Mouse (Mus musculus): ENCODE results near the gene Tmem69.

The Tmem69 gene

DNA sequence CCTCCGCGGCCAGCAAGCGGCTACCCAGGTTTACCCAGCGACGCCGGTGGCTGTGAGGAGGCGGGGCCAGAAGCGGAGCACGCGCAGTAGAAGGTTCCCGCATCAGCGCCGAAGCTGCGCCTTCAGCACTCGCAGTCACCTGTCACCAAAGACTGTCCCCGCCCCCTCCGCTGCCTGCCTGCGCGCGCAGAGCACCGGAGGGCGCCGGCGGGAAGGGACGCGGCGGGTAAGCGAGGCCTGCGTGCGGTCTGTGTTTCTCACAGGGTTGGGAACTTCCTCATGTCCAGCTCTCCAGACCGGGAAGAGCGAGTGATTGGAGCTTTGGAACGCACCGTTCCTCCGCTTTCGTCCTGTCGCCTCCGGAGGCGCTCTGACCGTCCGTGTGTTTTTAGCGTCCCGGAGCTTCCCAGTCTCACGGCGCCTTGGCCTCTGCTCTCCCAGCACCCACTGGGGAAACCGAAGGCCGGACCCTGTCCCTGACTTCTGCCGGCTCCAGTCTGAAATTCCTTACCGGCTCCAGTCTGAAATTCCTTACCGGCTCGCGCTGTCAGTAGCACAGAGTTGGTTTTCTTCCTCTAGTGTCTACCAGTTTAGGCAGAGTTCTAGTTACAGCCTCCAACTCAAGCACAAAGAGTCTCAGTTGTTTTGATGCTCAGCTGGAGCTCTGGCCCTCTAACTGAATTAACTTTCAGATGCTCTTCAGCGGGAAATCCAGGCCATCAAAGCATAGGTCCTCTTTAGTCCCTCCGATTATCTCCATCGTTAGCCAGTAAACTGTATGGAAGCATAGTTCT lies 48.1 kb downstream of the Tmem69 start, which contains the start of gene Ipp:
Ipp (plus strand) TSS at position 125 of the 794 bp plus-strand sequence.
- TF ChIP-seq GATA4 (IDR thresholded peaks at IDR 0.05; ENCODE audit: insufficient replicate concordance, low read length): no peak

GRCm38 (mm10) chr4:116506886-116507424 lies 48.8 kb downstream of the Tmem69 start:
- TF ChIP-seq GATA4 (IDR thresholded peaks at IDR 0.05; ENCODE audit: insufficient replicate concordance, low read length): no peak
